ENCODE assay signal across 8 mouse cellular contexts in genomic region chr5:34368551-34369290, GRCm38 (mm10). TPM values are rescaled to one million over a fixed set of nuclear protein-coding genes. Genes with fewer than 3 reads are reported as not detected.
DNase-seq lines count a peak whose midpoint lies in the region; ATAC-seq and TF ChIP-seq lines count a peak whose summit lies in the region.

No protein-coding gene starts in this region.

- peak overlapping the region; percentile 88 for H3K27ac ChIP-seq in kidney, embryonic 16.5 days (ENCODE audit: low read length)
- peak overlapping the region; percentile 44 for H3K27ac ChIP-seq in cortical plate, adult 2 months (ENCODE audit: insufficient read depth, low read length)
- H3K27ac ChIP-seq in hindbrain, postnatal 0 days, result peak overlapping the region; percentile 93
- H3K27ac ChIP-seq in midbrain, embryonic 16.5 days (ENCODE audit: low read length), result peak overlapping the region; percentile 88

- peak overlapping the region; percentile 50 for H3K4me2 ChIP-seq in kidney, embryonic 16.5 days (replicated peaks; ENCODE audit: low read depth, low read length)
- H3K4me2 ChIP-seq in hindbrain, postnatal 0 days (ENCODE audit: low read depth, low read length), result peak overlapping the region; percentile 67
- H3K4me2 ChIP-seq in midbrain, embryonic 16.5 days (ENCODE audit: low read length), result peak overlapping the region; percentile 56

- no peaks in the 10 kb centered on the region for H3K27me3 ChIP-seq in kidney, embryonic 16.5 days (ENCODE audit: insufficient read depth, low read length)
- H3K27me3 ChIP-seq in hindbrain, postnatal 0 days (ENCODE audit: insufficient read depth, low read length), result no peaks in the 10 kb centered on the region
- H3K27me3 ChIP-seq in midbrain, embryonic 16.5 days (ENCODE audit: control insufficient read depth, insufficient read depth, low read depth, low read length), result no peaks in the 10 kb centered on the region

- peaks cover 3% of the 10 kb centered on the region; the same call in 1 of the 2 replicates for H3K36me3 ChIP-seq in kidney, embryonic 16.5 days (ENCODE audit: insufficient read depth, low read length)
- H3K36me3 ChIP-seq in hindbrain, postnatal 0 days (ENCODE audit: insufficient read depth, low read length), result no peaks in the 10 kb centered on the region
- no peaks in the 10 kb centered on the region for H3K36me3 ChIP-seq in midbrain, embryonic 16.5 days (ENCODE audit: control insufficient read depth, insufficient read depth, low read length)

- no peak for DNase-seq in kidney, adult 9 months
- DNase-seq in hindbrain, postnatal 0 days (ENCODE audit: low spot score), result no peak
- DNase-seq in ovary, adult 18-20 months (ENCODE audit: low spot score), result no peak
- no peak for DNase-seq in urinary bladder, postnatal 14 days (ENCODE audit: low spot score)
- no peak for DNase-seq in spleen, adult 18-20 months

- peaks cover 21% of the 10 kb centered on the region for H3K4me1 ChIP-seq in kidney, embryonic 16.5 days (ENCODE audit: insufficient read depth, low read length)
- H3K4me1 ChIP-seq in cortical plate, adult 2 months (ENCODE audit: control insufficient read depth, insufficient read depth, low read length), result peaks cover 5% of the 10 kb centered on the region
- H3K4me1 ChIP-seq in hindbrain, postnatal 0 days (ENCODE audit: insufficient read depth, low read length), result peaks cover 4% of the 10 kb centered on the region; the same call in 1 of the 2 replicates
- peaks cover 23% of the 10 kb centered on the region for H3K4me1 ChIP-seq in midbrain, embryonic 16.5 days (ENCODE audit: control insufficient read depth, insufficient read depth, low read length)

- peak overlapping the region; percentile 88 for H3K4me3 ChIP-seq in kidney, embryonic 16.5 days (ENCODE audit: low read length)
- peak overlapping the region; percentile 57 for H3K4me3 ChIP-seq in cortical plate, adult 2 months (ENCODE audit: insufficient read depth, low read length)
- H3K4me3 ChIP-seq in hindbrain, postnatal 0 days (ENCODE audit: low read length), result peak overlapping the region; percentile 87
- H3K4me3 ChIP-seq in midbrain, embryonic 16.5 days (ENCODE audit: low read depth, low read length), result peak overlapping the region; percentile 94

- TF ChIP-seq POLR2A in cortical plate, adult 2 months (IDR thresholded peaks at IDR 0.05; ENCODE audit: extremely low read depth, insufficient read depth, low read length), result no peak

- no peak for TF ChIP-seq CTCF in cortical plate, adult 2 months (IDR thresholded peaks at IDR 0.05; ENCODE audit: extremely low read depth, insufficient read depth, low read length)
- no peak for TF ChIP-seq CTCF in hindbrain, postnatal 0 days (IDR thresholded peaks at IDR 0.05; ENCODE audit: low read depth)

- peak overlapping the region; percentile 75 for H3K9ac ChIP-seq in kidney, embryonic 16.5 days (replicated peaks; ENCODE audit: low read length)
- H3K9ac ChIP-seq in hindbrain, postnatal 0 days (replicated peaks; ENCODE audit: low read length), result peak overlapping the region; percentile 89
- peak overlapping the region; percentile 65; the same call in 1 of the 2 replicates for H3K9ac ChIP-seq in midbrain, embryonic 16.5 days (ENCODE audit: low read depth, low read length)

- 65% methylated on average over 7 of the region's 7 CpGs for WGBS in kidney, embryonic 16.5 days
- WGBS in hindbrain, postnatal 0 days, result 70% methylated on average over 7 of the region's 7 CpGs
- 74% methylated on average over 7 of the region's 7 CpGs for WGBS in midbrain, embryonic 16.5 days

- no peaks in the 10 kb centered on the region for H3K9me3 ChIP-seq in kidney, embryonic 16.5 days (ENCODE audit: low read length)
- H3K9me3 ChIP-seq in hindbrain, postnatal 0 days (ENCODE audit: low read length), result no peaks in the 10 kb centered on the region
- no peaks in the 10 kb centered on the region for H3K9me3 ChIP-seq in midbrain, embryonic 16.5 days (replicated peaks; ENCODE audit: control insufficient read depth, low read length, poor library complexity, severe bottlenecking)

- no peak for ATAC-seq in kidney, embryonic 16.5 days (ENCODE audit: low FRiP score, low TSS enrichment)
- no peak for ATAC-seq in hindbrain, postnatal 0 days
- peak; percentile 14 for ATAC-seq in midbrain, embryonic 16.5 days

RNA-seq across cellular contexts. Expression of gene Fam193a, which starts 1.0 kb away (rescaled TPM):
- polyA plus RNA-seq in kidney, embryonic 16.5 days (2015; fragmentation: Nextera tagmentation; extraction: Ambion mirVana), result 10.1 and 11.4 TPM in 2 replicates
- 32.7 and 42.0 TPM in 2 replicates for polyA plus RNA-seq in cortical plate, adult 2 months (2012; rRNA removed)
- total RNA-seq in hindbrain, postnatal 0 days (2014; rRNA removed), result 33.1 and 36.9 TPM in 2 replicates
- polyA plus RNA-seq in hindbrain, postnatal 0 days (2015; fragmentation: Nextera tagmentation; extraction: Ambion mirVana), result 9.6 and 11.6 TPM in 2 replicates
- 14.1 and 15.8 TPM in 2 replicates for polyA plus RNA-seq in midbrain, embryonic 16.5 days (2015; fragmentation: Nextera tagmentation; extraction: Ambion mirVana)

RNA-seq across cellular contexts. Expression of gene Rnf4, which starts 32.6 kb away (rescaled TPM):
- polyA plus RNA-seq in kidney, embryonic 16.5 days (2015; fragmentation: Nextera tagmentation; extraction: Ambion mirVana), result 192 and 196 TPM in 2 replicates
- polyA plus RNA-seq in cortical plate, adult 2 months (2012; rRNA removed), result 82.6 and 88.2 TPM in 2 replicates
- 103 and 104 TPM in 2 replicates for total RNA-seq in hindbrain, postnatal 0 days (2014; rRNA removed)
- polyA plus RNA-seq in hindbrain, postnatal 0 days (2015; fragmentation: Nextera tagmentation; extraction: Ambion mirVana), result 119 and 127 TPM in 2 replicates
- 127 and 131 TPM in 2 replicates for polyA plus RNA-seq in midbrain, embryonic 16.5 days (2015; fragmentation: Nextera tagmentation; extraction: Ambion mirVana)
